Mouse (Mus musculus): ENCODE results near the gene Crkl. TPM values are rescaled to one million over a fixed set of nuclear protein-coding genes. Genes with fewer than 3 reads are reported as not detected.

Gene Crkl
- polyA plus RNA-seq, 1 experiment from 2014 or later = 52.2 TPM

DNA sequence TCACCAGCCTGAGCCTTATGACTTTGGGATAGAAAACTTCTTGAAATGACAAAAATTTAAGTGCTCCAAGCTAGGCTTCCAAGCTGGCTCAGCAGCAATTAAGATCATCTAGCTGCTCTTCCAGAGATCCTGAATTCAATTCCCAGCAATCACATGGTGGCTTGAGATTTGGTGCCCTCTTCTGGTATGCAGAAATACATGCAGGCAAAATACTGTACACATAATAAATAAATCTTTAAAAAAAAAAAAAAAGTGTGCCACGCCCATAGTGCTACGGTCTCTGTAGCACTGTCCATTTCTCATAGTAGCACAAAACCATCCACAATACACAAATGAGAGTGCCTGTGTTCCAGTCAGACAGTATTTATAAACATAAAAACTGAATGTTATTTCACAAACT is 19.2 kb upstream of the Crkl start:
- Histone ChIP-seq H3K4me1 (ENCODE audit: control insufficient read depth, insufficient read depth, low read length) (no peaks in the 10 kb centered on the region), H3K9ac (ENCODE audit: low read length) (no peak overlapping the region), H3K27me3 (ENCODE audit: control insufficient read depth, insufficient read depth, low read length) (no peaks in the 10 kb centered on the region), H3K27ac (ENCODE audit: low read length) (no peak overlapping the region), H3K9me3 (replicated peaks; ENCODE audit: control insufficient read depth, low read length) (no peaks in the 10 kb centered on the region), H3K4me3 (ENCODE audit: low read length) (no peak overlapping the region), H3K4me2 (ENCODE audit: low read depth, low read length) (no peak overlapping the region), H3K36me3 (ENCODE audit: control insufficient read depth, insufficient read depth) (peaks cover 11% of the 10 kb centered on the region; the same call in 1 of the 2 replicates)
- no peak for ATAC-seq (replicated peaks; ENCODE audit: extremely low read depth, insufficient read depth, low FRiP score)
- WGBS = 76% methylated on average over 2 of the region's 2 CpGs

DNA sequence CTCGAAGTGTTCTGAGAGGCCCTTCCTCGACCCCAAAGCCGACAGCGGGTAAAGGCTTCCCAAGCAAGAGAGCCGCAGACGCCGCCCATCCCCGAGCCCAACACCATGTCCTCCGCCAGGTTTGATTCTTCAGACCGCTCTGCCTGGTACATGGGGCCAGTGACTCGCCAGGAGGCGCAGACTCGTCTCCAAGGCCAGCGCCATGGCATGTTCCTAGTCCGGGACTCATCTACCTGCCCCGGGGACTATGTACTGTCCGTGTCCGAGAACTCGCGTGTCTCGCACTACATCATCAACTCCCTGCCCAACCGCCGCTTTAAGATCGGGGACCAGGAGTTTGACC is 557 bp downstream of the Crkl start:
- H3K4me3 ChIP-seq (ENCODE audit: low read length) = peak overlapping the region; percentile 87

DNA sequence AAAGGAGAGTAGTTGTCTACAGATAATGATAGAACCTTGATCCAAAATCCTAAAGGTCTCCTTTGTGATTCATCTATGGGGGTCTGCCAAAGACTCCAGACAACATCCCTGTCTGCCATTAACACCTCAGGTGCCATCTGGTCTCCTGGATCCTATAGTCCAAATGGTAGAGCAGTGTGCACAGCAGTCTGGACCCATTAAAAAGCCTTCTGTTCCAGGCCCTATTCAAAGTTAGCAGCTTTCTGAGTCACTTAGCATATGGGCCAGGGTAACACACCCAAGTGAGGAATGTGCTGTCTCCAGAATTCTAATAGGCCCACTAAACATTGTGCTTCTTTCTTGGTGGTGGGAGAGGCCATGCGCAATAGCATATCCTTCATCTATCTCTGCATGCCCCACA is 5.1 kb downstream of the Crkl start:
- Histone ChIP-seq H3K4me2 (ENCODE audit: low read depth, low read length) (no peak overlapping the region), H3K9me3 (replicated peaks; ENCODE audit: control insufficient read depth, low read length) (no peaks in the 10 kb centered on the region), H3K27ac (ENCODE audit: low read length) (no peak overlapping the region), H3K27me3 (ENCODE audit: control insufficient read depth, insufficient read depth, low read length) (no peaks in the 10 kb centered on the region), H3K36me3 (ENCODE audit: control insufficient read depth, insufficient read depth) (peaks cover 10% of the 10 kb centered on the region; the same call in 1 of the 2 replicates), H3K4me3 (ENCODE audit: low read length) (no peak overlapping the region), H3K9ac (ENCODE audit: low read length) (no peak overlapping the region), H3K4me1 (ENCODE audit: control insufficient read depth, insufficient read depth, low read length) (peaks cover 17% of the 10 kb centered on the region)
- ATAC-seq (replicated peaks; ENCODE audit: extremely low read depth, insufficient read depth, low FRiP score) = no peak
- 96% methylated on average over 1 of the region's 1 CpGs for WGBS

More for the DNA sequence above, 557 bp downstream of the Crkl start:
- peak overlapping the region; percentile 92 for H3K4me2 ChIP-seq (ENCODE audit: low read depth, low read length)
- no peaks in the 10 kb centered on the region for H3K9me3 ChIP-seq (replicated peaks; ENCODE audit: control insufficient read depth, low read length)
- peaks cover 4% of the 10 kb centered on the region; the same call in 1 of the 2 replicates for H3K36me3 ChIP-seq (ENCODE audit: control insufficient read depth, insufficient read depth)
- H3K27me3 ChIP-seq (ENCODE audit: control insufficient read depth, insufficient read depth, low read length) = no peaks in the 10 kb centered on the region
- under 1% methylated on average over 24 of the region's 24 CpGs for WGBS
- H3K9ac ChIP-seq (ENCODE audit: low read length) = peak overlapping the region; percentile 90
- peak; percentile 34 for ATAC-seq (replicated peaks; ENCODE audit: extremely low read depth, insufficient read depth, low FRiP score)
- H3K27ac ChIP-seq (ENCODE audit: low read length) = peak overlapping the region; percentile 93
- peaks cover 17% of the 10 kb centered on the region for H3K4me1 ChIP-seq (ENCODE audit: control insufficient read depth, insufficient read depth, low read length)

DNA sequence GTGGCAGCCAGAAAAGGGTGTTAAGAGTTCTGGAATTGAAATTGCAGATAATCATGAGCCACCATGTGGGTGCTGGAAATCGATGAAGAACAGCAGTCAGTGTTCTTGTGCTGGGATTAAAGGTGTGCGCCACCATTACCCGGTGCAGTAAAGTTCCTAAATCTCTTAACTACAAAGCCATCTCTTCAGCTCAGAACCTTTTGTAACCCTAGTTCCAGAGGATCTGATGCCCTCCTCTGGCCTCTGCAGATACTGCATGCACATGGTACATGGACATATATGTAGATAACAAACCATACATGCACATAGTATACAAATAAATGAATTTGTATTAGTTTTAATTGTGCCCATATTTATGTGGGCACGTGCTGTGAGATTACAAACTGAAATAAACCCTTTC is 8.5 kb downstream of the Crkl start:
- Histone ChIP-seq H3K9ac (ENCODE audit: low read length) (no peak overlapping the region), H3K9me3 (replicated peaks; ENCODE audit: control insufficient read depth, low read length) (no peaks in the 10 kb centered on the region), H3K4me3 (ENCODE audit: low read length) (no peak overlapping the region), H3K27me3 (ENCODE audit: control insufficient read depth, insufficient read depth, low read length) (no peaks in the 10 kb centered on the region), H3K27ac (ENCODE audit: low read length) (no peak overlapping the region), H3K4me2 (ENCODE audit: low read depth, low read length) (no peak overlapping the region), H3K4me1 (ENCODE audit: control insufficient read depth, insufficient read depth, low read length) (peaks cover 9% of the 10 kb centered on the region), H3K36me3 (ENCODE audit: control insufficient read depth, insufficient read depth) (peaks cover 10% of the 10 kb centered on the region; the same call in 1 of the 2 replicates)
- no peak for ATAC-seq (replicated peaks; ENCODE audit: extremely low read depth, insufficient read depth, low FRiP score)
- 90% methylated on average over 4 of the region's 4 CpGs for WGBS

DNA sequence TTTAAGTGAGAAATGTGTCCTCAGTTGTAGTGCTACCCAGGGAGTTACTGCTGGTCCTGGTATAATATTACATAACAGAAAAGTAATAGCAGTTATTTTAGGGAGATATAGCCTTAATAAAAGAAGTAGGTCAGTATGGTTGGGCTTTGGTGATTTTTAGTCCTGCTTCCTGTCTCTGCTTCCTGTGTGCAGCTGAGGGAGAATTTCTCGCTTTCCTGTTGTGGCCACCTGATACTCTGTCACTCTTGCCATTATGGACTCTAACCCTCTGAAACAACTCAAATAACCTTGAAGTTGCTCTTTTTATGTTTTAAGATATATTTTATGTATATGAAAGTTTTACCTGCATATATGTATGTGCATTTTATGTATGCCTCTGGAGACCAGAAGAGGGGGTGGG is 9.8 kb downstream of the Crkl start:
- Histone ChIP-seq H3K4me3 (ENCODE audit: low read length) (no peak overlapping the region), H3K9me3 (replicated peaks; ENCODE audit: control insufficient read depth, low read length) (no peaks in the 10 kb centered on the region), H3K4me1 (ENCODE audit: control insufficient read depth, insufficient read depth, low read length) (peaks cover 2% of the 10 kb centered on the region), H3K27me3 (ENCODE audit: control insufficient read depth, insufficient read depth, low read length) (no peaks in the 10 kb centered on the region), H3K36me3 (ENCODE audit: control insufficient read depth, insufficient read depth) (peaks cover 6% of the 10 kb centered on the region; the same call in 1 of the 2 replicates), H3K4me2 (ENCODE audit: low read depth, low read length) (no peak overlapping the region), H3K27ac (ENCODE audit: low read length) (no peak overlapping the region), H3K9ac (ENCODE audit: low read length) (no peak overlapping the region)
- no peak for ATAC-seq (replicated peaks; ENCODE audit: extremely low read depth, insufficient read depth, low FRiP score)
- WGBS = 78% methylated on average over 1 of the region's 1 CpGs

DNA sequence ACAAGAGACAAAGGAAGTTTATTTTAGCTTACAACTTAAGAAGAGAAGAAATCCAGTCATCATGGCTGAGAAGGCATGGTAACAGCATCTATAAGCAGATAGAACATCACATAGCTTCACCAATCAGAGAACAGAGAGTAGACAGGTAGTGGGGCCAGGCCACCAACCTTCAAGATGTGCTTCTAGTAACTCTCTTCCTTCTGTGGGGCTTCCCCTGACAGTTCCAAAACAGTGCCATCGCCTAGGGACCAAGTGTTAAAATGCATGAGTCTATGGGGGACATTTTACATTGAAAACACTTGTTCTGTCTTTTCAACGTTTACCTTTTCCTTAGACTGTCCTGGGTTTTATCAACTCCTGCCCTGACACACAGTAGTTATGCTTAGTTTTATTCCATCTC is 11.4 kb downstream of the Crkl start:
- ATAC-seq (replicated peaks; ENCODE audit: extremely low read depth, insufficient read depth, low FRiP score) = no peak

DNA sequence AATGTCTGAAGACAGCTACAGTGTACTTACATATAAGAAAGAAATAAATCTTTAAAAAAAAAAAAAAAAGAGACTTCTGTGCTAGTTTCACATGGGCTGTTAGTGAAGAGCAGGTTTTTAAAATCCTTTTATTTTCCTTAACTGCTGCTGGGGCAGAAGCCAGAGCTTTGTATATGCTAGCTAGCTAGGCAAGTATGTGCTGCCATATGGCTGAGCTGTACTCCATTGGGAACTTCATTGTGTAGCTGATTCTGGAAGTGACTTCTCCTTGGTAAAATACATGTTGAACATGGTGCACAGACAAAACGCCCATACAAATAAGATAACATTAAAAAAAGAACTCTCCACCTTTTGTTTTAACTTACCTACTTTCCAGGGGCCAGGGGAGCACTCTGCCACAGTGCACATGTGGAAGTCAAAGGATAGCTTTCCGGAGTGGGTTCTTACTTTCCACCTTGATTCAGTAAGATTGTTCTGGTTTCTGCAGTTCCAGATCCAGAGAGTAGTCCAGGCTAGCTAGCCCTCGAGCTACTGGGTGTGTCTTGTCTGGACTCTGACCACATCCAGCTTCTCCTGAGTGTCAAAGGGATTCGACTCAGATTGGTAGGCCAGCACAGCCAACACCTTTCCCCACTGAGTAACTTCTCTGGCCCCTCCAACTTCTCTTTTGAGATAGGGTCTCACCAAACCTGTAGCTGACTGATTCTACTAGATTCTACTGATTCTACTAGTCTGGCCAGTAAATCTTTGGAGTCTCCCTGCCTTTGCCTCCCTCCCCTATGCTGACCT is 15.3 kb downstream of the Crkl start:
- H3K36me3 ChIP-seq (ENCODE audit: control insufficient read depth, insufficient read depth) = peaks cover 11% of the 10 kb centered on the region
- WGBS = 78% methylated on average over 4 of the region's 4 CpGs
- peaks cover 4% of the 10 kb centered on the region for H3K4me1 ChIP-seq (ENCODE audit: control insufficient read depth, insufficient read depth, low read length)
- H3K4me2 ChIP-seq (ENCODE audit: low read depth, low read length) = no peak overlapping the region
- H3K27ac ChIP-seq (ENCODE audit: low read length) = no peak overlapping the region
- no peak overlapping the region for H3K9ac ChIP-seq (ENCODE audit: low read length)
- no peak overlapping the region for H3K4me3 ChIP-seq (ENCODE audit: low read length)
- no peaks in the 10 kb centered on the region for H3K27me3 ChIP-seq (ENCODE audit: control insufficient read depth, insufficient read depth, low read length)
- no peak for ATAC-seq (replicated peaks; ENCODE audit: extremely low read depth, insufficient read depth, low FRiP score)
- no peaks in the 10 kb centered on the region for H3K9me3 ChIP-seq (replicated peaks; ENCODE audit: control insufficient read depth, low read length)

More for the DNA sequence above, 11.4 kb downstream of the Crkl start:
- Histone ChIP-seq H3K4me2 (ENCODE audit: low read depth, low read length) (no peak overlapping the region), H3K9ac (ENCODE audit: low read length) (no peak overlapping the region), H3K4me1 (ENCODE audit: control insufficient read depth, insufficient read depth, low read length) (peaks cover 2% of the 10 kb centered on the region), H3K27ac (ENCODE audit: low read length) (no peak overlapping the region), H3K9me3 (replicated peaks; ENCODE audit: control insufficient read depth, low read length) (no peaks in the 10 kb centered on the region), H3K36me3 (ENCODE audit: control insufficient read depth, insufficient read depth) (peaks cover 3% of the 10 kb centered on the region; the same call in 1 of the 2 replicates), H3K4me3 (ENCODE audit: low read length) (no peak overlapping the region), H3K27me3 (ENCODE audit: control insufficient read depth, insufficient read depth, low read length) (no peaks in the 10 kb centered on the region)
- WGBS = 85% methylated on average over 2 of the region's 2 CpGs

DNA sequence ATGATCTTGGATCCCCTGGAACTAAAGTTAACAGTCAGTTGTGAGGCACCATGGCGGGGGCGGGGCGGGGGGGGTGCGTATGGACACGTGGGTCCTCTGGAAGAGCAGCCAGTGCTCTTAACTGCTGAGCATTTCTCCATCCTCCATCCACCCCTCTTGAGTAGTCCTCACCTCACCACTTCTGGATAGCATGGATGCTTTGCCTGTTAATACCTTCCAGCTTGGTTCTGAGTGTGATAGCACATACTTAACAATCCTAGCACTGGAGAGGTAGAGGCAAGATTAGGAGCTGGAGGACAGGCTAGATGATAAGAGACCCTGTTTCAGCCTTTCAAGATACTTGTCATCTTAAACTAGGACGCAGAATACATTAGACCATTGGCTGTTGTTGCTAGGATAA is 20.7 kb downstream of the Crkl start:
- peak; percentile 31; the same call in 1 of the 2 replicates for ATAC-seq (replicated peaks; ENCODE audit: extremely low read depth, insufficient read depth, low FRiP score)
- Histone ChIP-seq H3K4me1 (ENCODE audit: control insufficient read depth, insufficient read depth, low read length) (peaks cover 7% of the 10 kb centered on the region; the same call in 1 of the 2 replicates), H3K36me3 (ENCODE audit: control insufficient read depth, insufficient read depth) (peaks cover 11% of the 10 kb centered on the region), H3K27me3 (ENCODE audit: control insufficient read depth, insufficient read depth, low read length) (no peaks in the 10 kb centered on the region), H3K4me3 (ENCODE audit: low read length) (no peak overlapping the region), H3K4me2 (ENCODE audit: low read depth, low read length) (no peak overlapping the region), H3K9me3 (replicated peaks; ENCODE audit: control insufficient read depth, low read length) (no peaks in the 10 kb centered on the region), H3K9ac (ENCODE audit: low read length) (no peak overlapping the region), H3K27ac (ENCODE audit: low read length) (no peak overlapping the region)
- 68% methylated on average over 6 of the region's 6 CpGs for WGBS

DNA sequence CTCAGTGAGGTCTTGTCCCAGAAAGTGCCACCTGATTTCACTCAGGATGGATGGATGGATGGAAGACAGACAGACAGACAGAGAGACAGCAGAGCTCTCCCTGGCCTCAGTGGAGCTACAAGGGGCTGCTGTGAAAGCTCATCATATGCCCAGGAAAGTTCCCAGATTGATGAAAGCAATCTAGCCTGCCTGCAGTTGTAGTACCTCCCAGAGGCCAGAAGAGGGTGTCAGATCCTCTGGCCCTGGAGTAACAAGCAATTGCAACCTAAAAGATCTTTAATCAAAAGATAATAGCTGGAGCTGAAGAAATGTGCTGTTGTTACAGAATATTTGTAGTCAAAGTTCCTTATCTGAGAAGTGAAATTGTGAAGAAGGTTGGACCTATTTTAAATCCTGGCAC is 22.3 kb downstream of the Crkl start:
- ATAC-seq (replicated peaks; ENCODE audit: extremely low read depth, insufficient read depth, low FRiP score) = no peak
- Histone ChIP-seq H3K36me3 (ENCODE audit: control insufficient read depth, insufficient read depth) (peaks cover 7% of the 10 kb centered on the region), H3K4me3 (ENCODE audit: low read length) (no peak overlapping the region), H3K9me3 (replicated peaks; ENCODE audit: control insufficient read depth, low read length) (no peaks in the 10 kb centered on the region), H3K4me1 (ENCODE audit: control insufficient read depth, insufficient read depth, low read length) (peaks cover 7% of the 10 kb centered on the region; the same call in 1 of the 2 replicates), H3K27ac (ENCODE audit: low read length) (no peak overlapping the region), H3K4me2 (ENCODE audit: low read depth, low read length) (no peak overlapping the region), H3K27me3 (ENCODE audit: control insufficient read depth, insufficient read depth, low read length) (no peaks in the 10 kb centered on the region), H3K9ac (ENCODE audit: low read length) (no peak overlapping the region)

Data from heart, embryonic 16.5 days (tissue).